Mouse (Mus musculus): ENCODE results near the gene Mcu.

Mcu gene

GRCm38 (mm10) chr10:59424453-59424852, 192.0 kb downstream of the Mcu start:
- no peak for DNase-seq

GRCm38 (mm10) chr10:59419516-59419915, 197.0 kb downstream of the Mcu start:
- no peak for DNase-seq

GRCm38 (mm10) chr10:59416623-59417022, 199.9 kb downstream of the Mcu start:
- no peak for DNase-seq

- DNase-seq: no peak
These were observed 202.8 kb downstream of the Mcu start for GRCm38 (mm10) chr10:59413711-59414110.

- no peak for DNase-seq
These were observed 206.2 kb downstream of the Mcu start for GRCm38 (mm10) chr10:59410264-59410663.

GRCm38 (mm10) chr10:59408499-59408898, 208.0 kb downstream of the Mcu start:
- no peak for DNase-seq

- no peak for DNase-seq
These were observed 212.7 kb downstream of the Mcu start for GRCm38 (mm10) chr10:59403793-59404149.

- DNase-seq: no peak
These were observed 213.3 kb downstream of the Mcu start, which contains the start of gene Pla2g12b for GRCm38 (mm10) chr10:59402899-59403792. Pla2g12b (plus strand) TSS chr10:59403660.

All from thymus, postnatal 4 days (tissue).